Mouse (Mus musculus): ENCODE measurements at regions not wholly inside any gene's neighbourhood (a gene's known extent, or its start where the extent isn't known, plus 50 kb on each side); places are given as distances from the start of the nearest gene placed in this dataset.

DNA sequence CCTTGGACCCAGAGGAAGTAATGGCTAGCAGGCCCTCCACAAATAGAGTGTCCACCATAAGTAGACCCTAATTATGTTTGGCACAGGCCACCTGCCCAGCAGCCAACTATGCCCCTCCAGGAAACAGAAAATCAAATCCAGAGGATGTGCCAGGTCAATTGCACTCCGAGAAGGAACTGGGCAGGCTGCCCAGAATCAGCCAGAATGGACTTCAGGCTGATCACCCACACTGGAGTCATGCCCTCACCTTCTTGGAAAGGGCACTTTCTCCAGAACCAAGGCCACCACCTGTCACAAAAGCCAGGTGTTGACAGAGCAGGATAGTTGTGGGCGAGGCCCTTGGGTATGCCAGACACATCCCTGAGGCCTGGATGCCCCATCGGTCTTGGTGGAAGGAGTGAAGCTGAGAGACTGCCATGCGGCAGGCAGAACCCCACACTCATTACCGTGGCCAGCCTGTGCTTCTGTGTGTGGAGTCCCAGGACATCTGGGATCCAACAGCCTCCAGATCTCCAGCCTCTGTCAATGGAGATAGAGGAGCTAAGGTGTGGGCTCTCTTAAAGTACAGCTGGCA, 87.0 kb upstream of the Mgme1 start:
- Histone ChIP-seq H3K27ac (ENCODE audit: insufficient read depth, low read length) (no peak overlapping the region), H3K4me3 (ENCODE audit: insufficient read depth, low read length) (no peak overlapping the region), H3K4me1 (ENCODE audit: control insufficient read depth, insufficient read depth, low read length) (peaks cover 9% of the 10 kb centered on the region; the same call in 1 of the 2 replicates)
- no peak for TF ChIP-seq POLR2A (IDR thresholded peaks at IDR 0.05; ENCODE audit: low read depth, low read length)
- no peak for TF ChIP-seq CTCF (IDR thresholded peaks at IDR 0.05; ENCODE audit: borderline replicate concordance, insufficient read depth, low read length)

DNA sequence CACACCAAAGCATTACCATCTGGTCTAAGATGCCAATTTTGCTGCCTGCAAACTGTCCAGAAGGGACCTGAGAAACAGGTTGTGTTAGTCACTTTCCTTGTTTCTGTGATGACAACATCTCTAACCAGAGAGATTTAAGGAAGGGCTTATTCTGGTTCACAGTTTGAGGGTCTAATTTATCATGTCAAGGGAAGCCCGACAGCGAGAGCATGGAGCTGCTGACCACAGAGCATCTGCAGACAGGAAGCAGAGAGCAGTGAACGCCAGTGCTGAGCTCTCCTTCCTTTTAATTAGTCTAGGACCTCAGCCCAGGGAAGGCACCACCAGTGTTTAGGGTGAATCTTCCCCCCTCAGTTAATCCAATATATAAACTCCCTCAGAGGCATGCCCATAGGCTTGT, 85.3 kb upstream of the Mgme1 start:
- H3K4me3 ChIP-seq (ENCODE audit: insufficient read depth, low read length) = no peak overlapping the region
- peaks cover 14% of the 10 kb centered on the region; the same call in 1 of the 2 replicates for H3K4me1 ChIP-seq (ENCODE audit: control insufficient read depth, insufficient read depth, low read length)
- no peak for TF ChIP-seq CTCF (IDR thresholded peaks at IDR 0.05; ENCODE audit: borderline replicate concordance, insufficient read depth, low read length)
- no peak for TF ChIP-seq POLR2A (IDR thresholded peaks at IDR 0.05; ENCODE audit: low read depth, low read length)
- H3K27ac ChIP-seq (ENCODE audit: insufficient read depth, low read length) = no peak overlapping the region

DNA sequence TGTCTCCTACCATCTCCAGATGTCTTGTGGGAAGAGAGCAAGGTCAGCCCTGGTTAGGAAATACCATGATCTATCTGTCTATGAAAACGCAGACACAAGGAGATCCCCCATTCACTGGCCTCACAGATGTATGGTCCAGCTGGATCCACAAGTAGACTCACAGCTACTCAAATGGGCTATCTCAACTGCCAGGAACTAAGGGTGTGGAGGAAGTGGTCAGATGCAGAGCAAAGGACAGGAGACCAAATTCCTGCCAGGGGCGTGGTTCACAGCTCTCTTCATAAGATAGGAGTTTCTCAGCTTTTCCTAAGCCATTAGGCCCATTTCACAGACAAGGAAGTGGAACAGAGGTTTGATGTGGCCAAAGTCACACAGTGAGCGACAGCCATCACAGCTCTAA, 84.0 kb upstream of the Mgme1 start:
- Histone ChIP-seq H3K4me3 (ENCODE audit: insufficient read depth, low read length) (no peak overlapping the region), H3K27ac (ENCODE audit: insufficient read depth, low read length) (no peak overlapping the region), H3K4me1 (ENCODE audit: control insufficient read depth, insufficient read depth, low read length) (peaks cover 14% of the 10 kb centered on the region; the same call in 1 of the 2 replicates)
- TF ChIP-seq POLR2A (IDR thresholded peaks at IDR 0.05; ENCODE audit: low read depth, low read length) = no peak
- no peak for TF ChIP-seq CTCF (IDR thresholded peaks at IDR 0.05; ENCODE audit: borderline replicate concordance, insufficient read depth, low read length)

DNA sequence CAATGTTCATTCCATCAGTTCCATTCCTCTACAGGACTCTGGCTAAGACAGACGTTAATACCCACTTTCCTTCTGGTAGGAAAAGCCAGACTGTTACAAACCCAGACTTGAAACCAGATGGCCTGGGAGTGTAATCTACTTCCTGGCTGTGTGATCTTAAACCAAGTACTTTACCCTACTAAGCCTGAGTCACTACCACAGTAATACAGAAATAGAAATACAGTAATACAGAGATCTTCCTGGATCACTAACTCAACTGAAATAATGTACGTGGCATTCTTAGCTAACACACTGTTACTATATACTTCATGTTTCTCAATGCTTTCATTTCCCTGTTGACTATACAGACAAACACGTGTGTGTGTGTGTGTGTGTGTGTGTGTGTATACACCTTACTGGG, 82.4 kb upstream of the Mgme1 start:
- Histone ChIP-seq H3K4me3 (ENCODE audit: insufficient read depth, low read length) (no peak overlapping the region), H3K4me1 (ENCODE audit: control insufficient read depth, insufficient read depth, low read length) (peaks cover 14% of the 10 kb centered on the region; the same call in 1 of the 2 replicates), H3K27ac (ENCODE audit: insufficient read depth, low read length) (peak overlapping the region; percentile 97)
- TF ChIP-seq CTCF (IDR thresholded peaks at IDR 0.05; ENCODE audit: borderline replicate concordance, insufficient read depth, low read length) (no peak), POLR2A (IDR thresholded peaks at IDR 0.05; ENCODE audit: low read depth, low read length) (no peak)

DNA sequence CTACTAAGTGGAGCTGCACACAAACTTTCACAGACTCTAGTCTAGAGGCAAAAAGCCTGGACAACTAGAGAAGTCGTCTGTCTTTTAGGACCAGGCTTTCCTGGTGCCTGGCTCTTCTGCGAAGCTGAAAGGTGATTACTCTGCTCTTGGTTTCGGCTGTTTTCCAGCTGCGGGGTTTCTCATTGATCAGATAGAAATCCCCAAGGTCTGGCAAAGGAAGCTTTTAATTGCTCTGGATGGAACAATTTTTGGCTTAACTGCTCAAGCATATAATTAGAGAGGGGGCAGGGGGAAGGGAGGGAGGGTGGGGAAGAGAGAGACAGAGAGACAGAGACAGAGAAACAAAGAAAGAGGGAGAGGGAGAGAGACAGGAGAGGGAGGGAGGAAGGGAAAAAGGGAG, 82.0 kb upstream of the Mgme1 start:
- Histone ChIP-seq H3K27ac (ENCODE audit: insufficient read depth, low read length) (peak overlapping the region; percentile 97), H3K4me3 (ENCODE audit: insufficient read depth, low read length) (no peak overlapping the region), H3K4me1 (ENCODE audit: control insufficient read depth, insufficient read depth, low read length) (peaks cover 14% of the 10 kb centered on the region; the same call in 1 of the 2 replicates)
- TF ChIP-seq POLR2A (IDR thresholded peaks at IDR 0.05; ENCODE audit: low read depth, low read length) (no peak), CTCF (IDR thresholded peaks at IDR 0.05; ENCODE audit: borderline replicate concordance, insufficient read depth, low read length) (no peak)

DNA sequence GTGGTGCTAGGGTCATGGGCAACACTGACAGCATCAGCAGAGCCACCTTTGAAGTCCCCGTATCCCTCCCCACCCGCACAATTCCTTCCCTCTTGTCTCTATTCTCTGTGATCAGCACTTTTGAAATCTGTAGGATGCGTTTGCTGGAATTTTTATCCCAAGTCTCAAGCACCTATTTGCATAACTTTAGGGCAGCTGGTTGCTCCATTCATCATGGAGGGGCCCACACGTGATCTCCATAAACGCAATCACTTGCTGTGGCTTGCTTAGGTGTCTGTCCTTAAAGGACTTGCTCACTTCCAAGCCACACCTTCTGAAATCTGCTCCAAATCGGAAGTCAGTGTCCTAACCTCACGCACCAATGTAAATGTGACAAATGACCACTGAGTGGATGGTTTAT, 80.7 kb upstream of the Mgme1 start:
- Histone ChIP-seq H3K27ac (ENCODE audit: insufficient read depth, low read length) (no peak overlapping the region), H3K4me3 (ENCODE audit: insufficient read depth, low read length) (no peak overlapping the region), H3K4me1 (ENCODE audit: control insufficient read depth, insufficient read depth, low read length) (peaks cover 14% of the 10 kb centered on the region; the same call in 1 of the 2 replicates)
- no peak for TF ChIP-seq CTCF (IDR thresholded peaks at IDR 0.05; ENCODE audit: borderline replicate concordance, insufficient read depth, low read length)

DNA sequence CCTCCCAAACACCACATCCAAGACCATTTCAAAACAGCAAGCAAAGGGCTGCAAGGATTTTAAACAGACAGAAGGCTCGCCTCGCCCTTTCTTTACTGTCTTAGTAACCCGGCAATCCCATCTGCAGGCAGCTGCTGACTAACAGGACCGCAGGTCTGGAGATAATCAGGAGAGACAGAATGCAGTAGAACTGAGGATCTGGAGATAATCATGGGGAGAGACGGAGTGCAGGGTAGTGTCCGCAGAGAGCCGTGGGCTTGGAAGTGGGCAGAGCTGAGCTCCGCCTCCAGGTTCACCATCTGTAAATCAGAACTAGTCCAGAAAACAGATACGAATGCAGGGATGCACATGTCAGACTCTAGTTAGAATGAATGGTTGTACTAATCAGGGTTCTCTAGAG, 79.4 kb upstream of the Mgme1 start:
- Histone ChIP-seq H3K27ac (ENCODE audit: insufficient read depth, low read length) (no peak overlapping the region), H3K4me1 (ENCODE audit: control insufficient read depth, insufficient read depth, low read length) (peaks cover 14% of the 10 kb centered on the region; the same call in 1 of the 2 replicates), H3K4me3 (ENCODE audit: insufficient read depth, low read length) (no peak overlapping the region)
- no peak for TF ChIP-seq CTCF (IDR thresholded peaks at IDR 0.05; ENCODE audit: borderline replicate concordance, insufficient read depth, low read length)
- TF ChIP-seq POLR2A (IDR thresholded peaks at IDR 0.05; ENCODE audit: low read depth, low read length) = no peak

DNA sequence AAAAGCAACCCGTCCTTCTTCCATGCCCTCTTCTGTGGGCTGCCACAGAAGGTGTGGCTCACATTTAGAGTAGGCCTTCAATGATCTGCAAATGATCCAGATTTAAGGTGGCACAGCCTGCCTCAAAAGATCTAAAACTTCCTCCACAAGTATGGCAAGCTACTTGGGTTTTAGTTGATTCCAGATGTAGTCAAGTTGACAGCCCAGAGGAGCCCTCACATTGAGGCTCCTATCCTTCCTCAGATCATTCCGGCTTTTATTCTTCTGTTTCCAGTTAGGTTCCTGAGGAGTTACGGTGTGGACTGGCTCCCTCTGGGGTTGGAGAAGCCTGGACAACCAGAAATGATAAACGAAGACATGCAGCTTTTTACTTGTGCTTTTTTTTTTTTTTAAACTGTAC, 78.8 kb upstream of the Mgme1 start:
- Histone ChIP-seq H3K4me3 (ENCODE audit: insufficient read depth, low read length) (no peak overlapping the region), H3K4me1 (ENCODE audit: control insufficient read depth, insufficient read depth, low read length) (peaks cover 13% of the 10 kb centered on the region; the same call in 1 of the 2 replicates), H3K27ac (ENCODE audit: insufficient read depth, low read length) (no peak overlapping the region)
- no peak for TF ChIP-seq POLR2A (IDR thresholded peaks at IDR 0.05; ENCODE audit: low read depth, low read length)
- no peak for TF ChIP-seq CTCF (IDR thresholded peaks at IDR 0.05; ENCODE audit: borderline replicate concordance, insufficient read depth, low read length)

DNA sequence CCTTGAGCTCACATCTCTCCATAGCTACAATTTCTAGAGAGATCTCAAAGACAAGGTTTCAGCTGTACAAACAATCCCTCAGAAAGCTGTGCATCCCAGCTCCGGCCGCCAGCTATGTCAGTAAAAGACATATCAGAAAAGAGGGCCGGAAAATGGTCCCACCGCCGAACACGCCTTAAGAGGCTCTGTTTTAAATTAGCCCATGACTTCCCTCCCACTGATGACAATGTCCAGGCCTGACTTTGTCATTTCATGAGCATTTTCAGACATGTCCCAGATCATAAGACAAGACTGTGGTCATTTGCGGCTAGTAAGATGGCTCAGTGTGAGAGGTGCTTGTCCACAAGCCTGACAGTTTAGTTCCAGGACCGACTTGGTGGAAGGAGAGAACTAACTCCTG, 78.0 kb upstream of the Mgme1 start:
- Histone ChIP-seq H3K4me3 (ENCODE audit: insufficient read depth, low read length) (no peak overlapping the region), H3K27ac (ENCODE audit: insufficient read depth, low read length) (no peak overlapping the region)
- TF ChIP-seq CTCF (IDR thresholded peaks at IDR 0.05; ENCODE audit: borderline replicate concordance, insufficient read depth, low read length) (no peak), POLR2A (IDR thresholded peaks at IDR 0.05; ENCODE audit: low read depth, low read length) (no peak)

DNA sequence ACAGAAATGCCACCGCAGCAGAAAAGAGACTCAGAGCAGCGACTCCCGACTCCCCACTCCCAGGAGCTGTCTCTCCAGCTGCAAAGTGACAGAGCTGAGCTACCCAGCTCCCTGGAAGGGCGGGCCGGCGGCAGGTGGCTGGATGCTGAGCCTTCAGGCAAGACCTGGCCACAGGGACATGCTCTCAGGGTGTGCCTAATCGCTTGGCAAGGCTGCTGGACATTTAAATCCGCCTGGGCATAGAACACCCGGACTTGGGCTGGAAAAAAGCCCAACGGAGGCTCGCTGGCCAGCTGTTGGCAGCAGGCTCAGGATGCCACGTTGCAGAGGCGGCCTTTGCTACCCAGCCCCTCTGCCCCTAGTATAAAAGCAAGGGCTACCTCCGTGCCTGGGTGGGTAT, 74.6 kb upstream of the Mgme1 start:
- no peak for TF ChIP-seq POLR2A (IDR thresholded peaks at IDR 0.05; ENCODE audit: low read depth, low read length)
- TF ChIP-seq CTCF (IDR thresholded peaks at IDR 0.05; ENCODE audit: borderline replicate concordance, insufficient read depth, low read length) = no peak
- no peak overlapping the region for H3K4me3 ChIP-seq (ENCODE audit: insufficient read depth, low read length)
- H3K4me1 ChIP-seq (ENCODE audit: control insufficient read depth, insufficient read depth, low read length) = peaks cover 5% of the 10 kb centered on the region; the same call in 1 of the 2 replicates
- H3K27ac ChIP-seq (ENCODE audit: insufficient read depth, low read length) = no peak overlapping the region

More for the DNA sequence above, 78.0 kb upstream of the Mgme1 start:
- peaks cover 12% of the 10 kb centered on the region; the same call in 1 of the 2 replicates for H3K4me1 ChIP-seq (ENCODE audit: control insufficient read depth, insufficient read depth, low read length)

All from embryonic fibroblast, embryonic 13.5 days (primary cell).